Mouse (Mus musculus) urinary bladder, postnatal 10 days (tissue): ENCODE results near the gene Bmyc.
"Not testable (repeated sequence)": the region's sequence is repeated elsewhere in the genome, so short reads cannot be mapped to it uniquely, and the experiment has no call there.

Experiments
- DNase-seq: peaks from one replicate; pipeline ENCODE4 v3.0.0; 2022; ENCODE audit warnings: low spot score

Gene Bmyc

GRCm38 (mm10) chr2:25733199-25733930 is 26.8 kb downstream of the Bmyc start:
- DNase-seq = no peak

GRCm38 (mm10) chr2:25736709-25737108 is 30.2 kb downstream of the Bmyc start, which contains the start of gene Obp2b:
Gene Obp2b, plus strand, starts transcription at chr2:25737009.
- DNase-seq = not testable (repeated sequence)

- no peak for DNase-seq
These were observed 35.1 kb downstream of the Bmyc start for GRCm38 (mm10) chr2:25741671-25742070.

- no peak for DNase-seq
These were observed 47.7 kb downstream of the Bmyc start for GRCm38 (mm10) chr2:25754201-25754600.
